Mouse (Mus musculus) CD4-positive helper T cell, adult 2 months (primary cell): ENCODE data around the gene Ankrd33.

Experiments
- DNase-seq: peaks from one replicate; pipeline ENCODE4 v3.0.0-alpha.2; 2012; ENCODE audit warnings: low read depth, missing footprints, low spot score

Ankrd33 gene

GRCm38 (mm10) chr15:101146100-101146965 lies 30.8 kb downstream of the Ankrd33 start:
- DNase-seq: no peak

- DNase-seq: peak; percentile 57
Observed at GRCm38 (mm10) chr15:101147115-101147909, 31.8 kb downstream of the Ankrd33 start.

- DNase-seq: no peak
Observed at GRCm38 (mm10) chr15:101147910-101148273, 32.3 kb downstream of the Ankrd33 start.

GRCm38 (mm10) chr15:101148604-101149003 lies 33.0 kb downstream of the Ankrd33 start:
- no peak for DNase-seq

- DNase-seq: no peak
Observed at GRCm38 (mm10) chr15:101151409-101152261, 36.1 kb downstream of the Ankrd33 start.

- DNase-seq: no peak
Observed at GRCm38 (mm10) chr15:101154700-101155616, 39.4 kb downstream of the Ankrd33 start.

GRCm38 (mm10) chr15:101160128-101160527 lies 44.6 kb downstream of the Ankrd33 start:
- no peak for DNase-seq

GRCm38 (mm10) chr15:101160591-101160990 lies 45.0 kb downstream of the Ankrd33 start:
- DNase-seq: no peak

GRCm38 (mm10) chr15:101161534-101161933 lies 46.0 kb downstream of the Ankrd33 start:
- no peak for DNase-seq

- no peak for DNase-seq
Observed at GRCm38 (mm10) chr15:101163056-101163458, 47.5 kb downstream of the Ankrd33 start.

- no peak for DNase-seq
Observed at GRCm38 (mm10) chr15:101163854-101164253, 48.3 kb downstream of the Ankrd33 start.

- DNase-seq: no peak
Observed at GRCm38 (mm10) chr15:101164291-101164690, 48.7 kb downstream of the Ankrd33 start.

- no peak for DNase-seq
Observed at GRCm38 (mm10) chr15:101165658-101166437, 50.3 kb downstream of the Ankrd33 start.

GRCm38 (mm10) chr15:101167553-101167952 lies 52.0 kb downstream of the Ankrd33 start:
- no peak for DNase-seq
